Mouse (Mus musculus) left cerebral cortex, adult 18-20 months (tissue): ENCODE results near the gene Atp5l. TPM values are rescaled to one million over a fixed set of nuclear protein-coding genes. Genes with fewer than 3 reads are reported as not detected.
"Not testable (repeated sequence)": the region's sequence is repeated elsewhere in the genome, so short reads cannot be mapped to it uniquely, and the experiment has no call there.

Experiments used
- DNase-seq, 2 experiments: peaks; one replicate each; pipeline ENCODE4 v3.0.0; 2021 to 2022; ENCODE audit warnings: low spot score in 2 of 2, mixed read lengths in 1 of 2
- long read RNA-seq, 2 experiments: library from polyadenylated mRNA; stranded (forward); transcript quantifications; one replicate each; pipeline ENCODE4 v2.0.0; 2021
- total RNA-seq, 2 experiments: library from RNA; stranded (reverse); gene quantifications; 2 replicates each; pipeline ENCODE4 v1.2.3; 2021

Atp5l gene
- total RNA-seq = 100 to 1,000 TPM; 316 to 362 TPM
- long read RNA-seq, experiment 1, full-length matches to known transcripts = 123 of 124 reads
- long read RNA-seq, experiment 1, partial matches to known transcripts = 0 of 124 reads
- long read RNA-seq, experiment 1, other reads (novel, unspliced or antisense) = 1 of 124 reads
- long read RNA-seq, experiment 2, full-length matches to known transcripts = 132 of 133 reads
- long read RNA-seq, experiment 2, partial matches to known transcripts = 1 of 133 reads
- long read RNA-seq, experiment 2, other reads (novel, unspliced or antisense) = 0 of 133 reads

DNA sequence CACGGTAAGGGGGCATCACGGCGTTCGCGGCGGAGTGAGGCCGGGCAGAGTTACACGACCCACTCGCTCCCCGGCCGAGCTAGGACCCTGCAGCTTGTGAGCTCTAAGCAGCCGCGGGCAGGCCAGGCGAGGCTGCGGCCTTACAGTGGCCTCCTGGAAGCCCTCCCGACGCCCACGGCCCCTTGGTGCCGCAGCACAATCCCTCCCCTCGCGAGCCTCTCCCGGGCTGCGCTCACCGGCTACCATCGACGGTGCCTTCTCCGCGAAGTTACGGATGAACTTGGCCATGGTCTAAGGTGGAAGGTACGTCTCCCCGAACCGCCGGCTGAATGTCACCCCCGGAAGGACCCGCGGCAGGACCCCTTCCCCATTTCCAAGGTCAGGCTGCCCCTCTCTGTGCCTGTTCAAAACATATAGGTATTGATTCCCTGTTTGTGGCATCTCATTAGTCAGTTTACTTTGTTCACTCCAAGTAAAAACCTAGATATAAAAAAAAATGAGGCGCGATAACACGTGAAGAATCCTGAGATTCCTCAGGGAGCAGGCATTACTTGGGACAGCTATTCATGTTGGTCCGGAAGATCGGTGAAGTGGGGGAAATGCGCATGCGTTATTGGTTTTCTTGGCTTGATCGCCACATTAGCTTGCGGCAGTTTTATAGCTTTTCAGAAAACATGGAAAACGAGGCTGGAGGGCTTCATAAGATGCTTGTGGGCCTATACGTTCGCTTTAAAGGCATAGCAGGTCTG lies at the start of gene Atp5l:
Gene Atp5l, minus strand, starts transcription at position 369 of the 749 bp plus-strand sequence.
- DNase-seq = peak; percentile 81 to 82

GRCm38 (mm10) chr9:44969450-44969849 lies 48.9 kb upstream of the Atp5l start:
- DNase-seq = no peak

DNA sequence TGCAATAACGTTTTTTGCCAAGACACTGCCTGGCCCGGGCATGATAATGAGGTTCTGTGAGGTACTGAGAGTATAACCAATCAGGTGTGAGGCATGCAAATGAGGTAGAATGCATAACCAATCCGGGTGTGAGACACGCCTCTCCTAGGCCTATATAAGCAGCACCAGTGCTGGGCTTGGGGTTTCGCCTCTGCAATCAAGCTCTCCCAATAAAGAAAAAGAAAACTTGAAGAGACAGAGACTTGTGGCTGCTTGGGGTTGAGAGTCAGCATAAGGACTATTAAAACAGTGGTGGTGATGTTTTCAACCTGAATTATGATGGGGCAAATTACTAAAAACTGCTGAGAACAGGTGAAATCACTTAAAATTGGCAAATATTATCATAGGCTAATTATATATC lies 47.2 kb upstream of the Atp5l start:
- not testable (repeated sequence) for DNase-seq

- peak; percentile 55 to 57 for DNase-seq
These were observed 46.3 kb upstream of the Atp5l start for GRCm38 (mm10) chr9:44966815-44967242.

DNA sequence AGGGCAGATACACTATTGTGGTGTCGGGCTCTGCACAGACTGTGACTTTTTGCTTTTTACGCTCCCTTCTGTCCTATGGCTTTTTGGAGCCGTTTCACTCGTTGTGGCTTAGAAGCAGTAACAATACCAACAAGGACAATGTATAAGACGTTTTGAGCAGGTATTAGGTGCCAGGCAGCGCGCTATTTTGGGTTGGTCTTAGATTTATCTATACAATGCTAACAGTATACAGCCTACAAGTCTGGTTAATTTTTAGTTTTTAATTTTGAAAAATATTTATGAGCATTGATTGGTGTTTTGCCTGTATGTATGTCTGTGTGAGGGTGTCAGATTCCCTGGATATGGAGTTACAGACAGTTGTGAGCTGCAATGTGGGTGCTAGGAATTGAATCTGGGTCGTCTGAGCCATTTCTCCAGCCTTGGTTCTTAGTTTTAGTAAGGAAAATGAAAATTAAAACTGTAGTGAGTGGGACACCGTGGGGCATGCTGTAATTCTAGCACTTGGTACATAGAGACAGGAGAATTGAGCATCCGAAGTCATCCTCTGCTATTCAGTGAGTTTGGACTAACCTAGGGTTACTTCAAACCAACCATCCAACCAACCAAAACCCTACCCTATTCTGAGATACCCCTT lies 45.4 kb upstream of the Atp5l start:
- DNase-seq = no peak

- peak; percentile 100 for DNase-seq
These were observed 44.7 kb upstream of the Atp5l start, which contains the start of gene Ube4a for GRCm38 (mm10) chr9:44965126-44965832. TSS of gene Ube4a (minus strand) at chr9:44965600.

- DNase-seq = no peak
These were observed 33.9 kb upstream of the Atp5l start for GRCm38 (mm10) chr9:44954432-44954831.

DNA sequence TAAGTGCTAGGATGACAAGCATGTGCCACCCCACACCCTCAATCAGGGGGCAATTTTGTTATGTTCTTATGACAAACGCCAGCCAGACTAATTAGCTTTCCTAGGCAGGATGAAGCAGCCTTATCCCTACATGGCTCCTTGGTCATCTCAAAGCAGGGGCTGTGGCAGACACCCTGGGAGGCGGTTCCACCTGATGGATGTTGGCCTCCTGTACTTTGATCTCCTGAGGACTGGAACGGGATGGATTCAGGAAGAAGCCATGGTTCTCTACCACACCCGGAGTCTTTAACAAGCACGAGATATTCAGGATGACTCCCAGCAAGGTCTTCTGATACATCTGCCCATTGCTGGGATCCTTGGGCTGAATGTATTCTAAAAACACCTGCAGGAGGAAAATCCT lies 27.3 kb upstream of the Atp5l start:
- no peak for DNase-seq

GRCm38 (mm10) chr9:44946185-44946695 lies 25.7 kb upstream of the Atp5l start:
- no peak for DNase-seq

DNA sequence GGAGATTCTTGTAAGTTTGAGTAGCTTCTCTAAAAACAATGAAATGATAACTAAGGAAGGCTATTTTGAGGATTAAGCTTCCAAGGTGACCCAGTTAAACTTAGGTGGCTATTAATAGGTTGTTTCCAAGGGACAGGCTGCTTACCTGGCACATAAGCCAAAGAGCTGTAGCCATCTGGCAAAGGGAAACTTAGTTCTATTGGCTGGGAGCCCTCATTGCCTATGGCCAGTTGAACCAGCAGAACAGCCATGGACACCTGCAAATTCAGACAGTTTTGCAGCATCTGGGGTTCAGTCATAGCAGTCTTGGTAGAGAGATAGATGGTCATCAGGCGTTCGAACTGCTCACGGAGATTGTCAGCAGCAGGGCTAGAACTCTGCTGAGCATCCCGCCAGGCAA lies 21.9 kb upstream of the Atp5l start:
- no peak for DNase-seq

DNA sequence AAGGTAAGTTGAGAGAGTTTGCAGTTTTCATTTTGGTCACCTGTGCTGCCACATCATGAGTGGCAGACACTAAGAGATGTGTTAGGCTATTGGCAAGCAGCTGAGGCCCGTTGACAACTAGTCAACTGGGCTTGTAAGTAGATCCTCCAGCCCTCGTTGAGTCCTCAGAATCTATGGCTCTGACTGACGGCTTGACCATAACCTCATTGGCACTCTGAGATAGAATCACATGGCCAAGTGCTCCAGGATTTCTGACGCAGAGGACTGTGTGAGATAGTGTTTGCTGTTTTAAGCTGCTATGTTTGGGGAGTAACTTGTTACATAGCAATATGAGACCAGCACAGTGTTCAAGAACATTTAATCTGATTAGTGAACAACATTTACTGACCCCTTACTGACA lies 21.2 kb upstream of the Atp5l start:
- DNase-seq = no peak

DNA sequence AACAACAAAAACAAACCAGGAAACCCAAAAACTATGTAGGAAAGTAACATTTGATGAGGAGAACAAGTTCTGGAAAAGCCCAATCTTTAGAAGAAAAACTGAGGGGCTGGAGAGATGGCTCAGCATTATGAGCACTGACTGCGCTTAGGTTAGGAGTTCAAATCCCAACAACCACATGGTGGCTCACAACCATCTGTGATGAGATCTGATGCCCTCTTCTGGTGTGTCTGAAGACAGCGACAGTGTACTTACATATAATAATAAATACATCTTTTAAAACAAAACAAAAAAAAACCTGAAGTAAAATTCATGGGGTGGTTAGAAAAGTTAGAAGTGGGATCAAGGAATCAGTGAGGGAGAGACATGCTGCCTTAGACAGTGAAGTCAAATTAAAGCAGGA lies 1.0 kb upstream of the Atp5l start:
- no peak for DNase-seq

- no peak for DNase-seq
These were observed 554 bp upstream of the Atp5l start for GRCm38 (mm10) chr9:44921123-44921468.

- DNase-seq = no peak
These were observed 936 bp downstream of the Atp5l start for GRCm38 (mm10) chr9:44919606-44920005.

- DNase-seq = peak; percentile 24 to 28
These were observed 4.3 kb downstream of the Atp5l start for GRCm38 (mm10) chr9:44916196-44916595.

DNA sequence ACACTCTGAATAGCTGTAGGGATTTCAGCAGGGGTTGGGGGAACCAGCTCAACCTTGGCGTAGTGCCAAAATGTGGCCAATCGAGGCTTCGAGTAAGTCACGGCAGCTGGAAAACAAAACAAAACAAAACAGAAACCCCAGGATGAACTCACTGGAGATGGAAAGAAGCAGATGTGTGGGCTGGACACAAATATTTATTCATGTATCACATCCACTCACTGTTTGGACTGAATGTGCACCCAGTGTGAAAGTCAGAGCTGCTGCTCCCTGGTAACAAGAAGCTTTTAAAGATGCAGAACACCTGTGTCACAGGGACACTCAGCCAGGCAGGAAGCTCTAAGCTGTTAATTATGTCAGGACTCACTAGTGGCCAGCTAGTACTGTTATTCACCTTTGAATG lies 5.8 kb downstream of the Atp5l start:
- no peak for DNase-seq

- DNase-seq = peak; percentile 20 to 22
These were observed 9.2 kb downstream of the Atp5l start for GRCm38 (mm10) chr9:44911365-44911764.

DNA sequence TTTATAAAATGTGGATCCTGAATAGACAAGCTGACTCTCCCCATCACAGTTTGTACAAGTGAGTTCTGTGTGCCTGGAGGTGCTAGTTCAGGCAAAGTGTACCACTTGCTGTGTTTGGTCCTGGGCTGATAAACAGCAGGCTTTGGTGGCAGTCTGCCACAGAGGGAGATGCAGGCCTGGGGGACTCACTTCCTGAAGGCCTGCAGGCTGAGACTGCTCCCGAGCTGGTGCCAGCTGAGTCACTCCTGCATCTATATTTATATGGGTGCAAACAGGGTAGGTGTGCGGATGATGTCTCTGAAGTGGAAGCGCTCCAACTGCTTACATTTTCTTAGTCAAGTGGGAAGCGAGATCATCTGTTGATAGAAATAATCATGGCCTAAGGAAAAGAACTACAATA lies 14.9 kb downstream of the Atp5l start:
- peak; percentile 80 to 82 for DNase-seq

DNA sequence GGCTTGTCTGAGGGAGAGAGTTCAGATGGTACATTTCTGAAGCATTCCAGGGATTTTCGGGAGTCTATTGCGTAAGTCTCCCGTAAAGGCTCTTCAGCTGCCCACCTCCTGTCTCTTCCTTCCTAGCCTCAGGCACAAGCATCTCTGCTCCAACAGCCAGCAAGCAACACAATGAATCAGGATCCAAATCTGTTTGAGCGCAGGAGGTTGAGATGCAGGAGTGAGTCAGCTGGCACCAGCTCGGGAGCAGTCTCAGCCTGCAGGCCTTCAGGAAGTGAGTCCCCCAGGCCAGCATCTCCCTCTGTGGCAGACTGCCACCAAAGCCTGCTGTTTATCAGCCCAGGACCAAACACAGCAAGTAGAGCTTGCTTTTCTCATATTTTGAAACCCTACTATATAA lies 15.6 kb downstream of the Atp5l start:
- DNase-seq = peak; percentile 78 to 88

GRCm38 (mm10) chr9:44903856-44904255 lies 16.7 kb downstream of the Atp5l start:
- no peak for DNase-seq

- DNase-seq = no peak
These were observed 20.1 kb downstream of the Atp5l start for GRCm38 (mm10) chr9:44900402-44900801.
